Mouse (Mus musculus) kidney, postnatal 0 days (tissue): ENCODE results near the gene Bcl7c. TPM values are rescaled to one million over a fixed set of nuclear protein-coding genes. Genes with fewer than 3 reads are reported as not detected.
A peak's percentile ranks its signal among the peaks of the same experiment; 100 is the strongest.

Experiments used
- ATAC-seq: fragments of 200-750 bp; cut with Nextera tagmentation; replicated peaks from 2 replicates; pipeline ENCODE4 v1.8.0; 2017; ENCODE audit warnings: low read depth, moderate number of reproducible peaks, moderate TSS enrichment, moderate library complexity; ENCODE audit not compliant: low FRiP score
- DNase-seq: peaks from one replicate; pipeline ENCODE4 v3.0.0-alpha.2; 2016; ENCODE audit warnings: low spot score
- H3K27ac ChIP-seq: fragments of 300-500 bp; sonication (generic); 2 replicates; pipeline ENCODE4 v1.5.1; 2014; ENCODE audit warnings: mild to moderate bottlenecking
- H3K27me3 ChIP-seq: fragments of 300-500 bp; sonication (generic); 2 replicates; pipeline ENCODE4 v1.6.1; 2014; ENCODE audit warnings: low read length, mixed read lengths; ENCODE audit not compliant: insufficient read depth
- H3K36me3 ChIP-seq: fragments of 300-500 bp; sonication (generic); 2 replicates; pipeline ENCODE4 v1.6.1; 2014; ENCODE audit warnings: low read length, mixed read lengths; ENCODE audit not compliant: insufficient read depth
- H3K4me1 ChIP-seq: fragments of 300-500 bp; sonication (generic); replicated peaks from 2 replicates; pipeline ENCODE4 v1.6.1; 2014; ENCODE audit warnings: antibody characterized with exemption, low read length, mixed read lengths; ENCODE audit not compliant: insufficient read depth
- H3K4me2 ChIP-seq: fragments of 300-500 bp; sonication (generic); 2 replicates; pipeline ENCODE4 v1.6.1; 2014; ENCODE audit warnings: mild to moderate bottlenecking, low read length, moderate library complexity, mixed read lengths
- H3K4me3 ChIP-seq: fragments of 300-500 bp; sonication (generic); replicated peaks from 2 replicates; pipeline ENCODE4 v1.5.1; 2014; ENCODE audit warnings: low read depth, low read length
- H3K9ac ChIP-seq: fragments of 300-500 bp; sonication (generic); 2 replicates; pipeline ENCODE4 v1.6.1; 2014; ENCODE audit warnings: low read depth, low read length
- H3K9me3 ChIP-seq: fragments of 300-500 bp; sonication (generic); replicated peaks from 2 replicates; pipeline ENCODE4 v1.6.1; 2016; ENCODE audit warnings: low read length, inconsistent platforms, mixed read lengths
- CTCF ChIP-seq: IDR thresholded peaks from 2 replicates; pipeline ENCODE4 v1.5.1; 2016; ENCODE audit warnings: antibody characterized with exemption, low read depth, mild to moderate bottlenecking, moderate library complexity
- WGBS: fragments of 180-500 bp; shearing (Covaris S2); extraction: QIAGEN DNeasy Blood & Tissue Kit; methylation state at CpG from one replicate; pipeline ENCODE4 v1.1.7; 2014; 5-methylcytosine and 5-hydroxymethylcytosine counted together
- polyA plus RNA-seq: library from polyadenylated mRNA; unstranded; fragments of >200 nt; fragmentation: Nextera tagmentation; extraction: Ambion mirVana; gene quantifications from 2 replicates; pipeline ENCODE4 v1.2.1, GENCODE M21; 2015

Gene Bcl7c
- polyA plus RNA-seq, 1 experiment from 2014 or later, result 70.9 TPM

DNA sequence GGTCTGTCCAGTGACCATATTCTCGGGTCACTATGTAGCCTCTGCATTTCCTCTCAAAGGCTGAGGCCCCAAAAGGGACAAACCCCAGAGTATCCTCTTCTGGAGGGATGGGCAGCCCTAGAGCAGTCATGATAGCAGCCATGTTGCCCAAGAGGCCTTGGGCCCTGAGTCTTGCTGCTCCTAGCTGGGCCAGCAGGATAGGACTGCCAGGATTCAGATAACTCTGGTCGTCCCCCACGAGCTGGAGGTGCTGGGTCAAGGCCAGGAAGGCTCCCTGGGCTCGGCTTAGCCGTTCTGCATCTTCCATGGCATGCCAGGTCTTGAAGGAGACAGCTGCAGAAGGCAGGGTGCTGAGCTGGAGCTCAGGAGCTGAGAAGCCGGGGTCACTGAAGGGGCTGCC lies 10.5 kb upstream of the Bcl7c start:
- no peak overlapping the region for H3K27ac ChIP-seq
- no peak overlapping the region for H3K9ac ChIP-seq
- 0 out of 2 replicates have a peak, but pooled peaks cover 6% of the 10 kb centered on the region for H3K4me1 ChIP-seq
- H3K9me3 ChIP-seq, result no peaks in the 10 kb centered on the region
- 89% methylated on average over 6 of the region's 6 CpGs for WGBS
- no peak for TF ChIP-seq CTCF
- H3K4me3 ChIP-seq, result no peak overlapping the region
- DNase-seq, result no peak
- H3K4me2 ChIP-seq, result no peak overlapping the region
- H3K27me3 ChIP-seq, result no peaks in the 10 kb centered on the region
- H3K36me3 ChIP-seq, result no peaks in the 10 kb centered on the region
- no peak for ATAC-seq

DNA sequence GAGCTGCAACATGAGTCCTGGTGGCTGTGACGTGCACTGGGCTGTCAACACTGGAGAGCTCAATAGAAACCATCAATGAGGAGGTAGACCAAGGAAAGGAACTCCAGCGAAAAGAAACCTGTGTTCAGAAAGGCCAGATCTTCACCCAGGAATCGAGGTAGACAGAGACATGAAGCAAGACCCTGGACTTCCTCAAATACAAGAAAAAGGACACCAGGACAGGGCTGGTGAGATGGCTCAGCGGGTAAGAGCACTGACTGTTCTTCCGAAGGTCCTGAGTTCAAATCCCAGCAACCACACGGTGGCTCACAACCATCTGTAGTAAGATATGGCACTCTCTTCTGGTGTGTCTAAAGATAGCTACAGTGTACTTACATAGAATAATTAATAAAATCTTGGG lies 9.6 kb upstream of the Bcl7c start:
- H3K27me3 ChIP-seq, result no peaks in the 10 kb centered on the region
- no peaks in the 10 kb centered on the region for H3K9me3 ChIP-seq
- no peak overlapping the region for H3K9ac ChIP-seq
- H3K36me3 ChIP-seq, result no peaks in the 10 kb centered on the region
- ATAC-seq, result no peak
- no peak for DNase-seq
- H3K4me3 ChIP-seq, result no peak overlapping the region
- H3K4me2 ChIP-seq, result no peak overlapping the region
- no peak for TF ChIP-seq CTCF
- H3K4me1 ChIP-seq, result 0 out of 2 replicates have a peak, but pooled peaks cover 6% of the 10 kb centered on the region
- 89% methylated on average over 6 of the region's 6 CpGs for WGBS
- H3K27ac ChIP-seq, result no peak overlapping the region

GRCm38 (mm10) chr7:127716992-127717391 lies 8.3 kb upstream of the Bcl7c start:
- TF ChIP-seq CTCF, result peak; percentile 68
- H3K9ac ChIP-seq, result peak overlapping the region; percentile 49
- no peak overlapping the region for H3K27ac ChIP-seq
- WGBS, result under 1% methylated on average over 41 of the region's 41 CpGs
- no peaks in the 10 kb centered on the region for H3K36me3 ChIP-seq
- H3K4me2 ChIP-seq, result peak overlapping the region; percentile 48
- H3K27me3 ChIP-seq, result no peaks in the 10 kb centered on the region
- DNase-seq (peak; percentile 75), ATAC-seq (peak; percentile 60; the same call in 1 of the 2 replicates)
- no peaks in the 10 kb centered on the region for H3K9me3 ChIP-seq
- H3K4me3 ChIP-seq, result peak overlapping the region; percentile 19
- peaks cover 7% of the 10 kb centered on the region for H3K4me1 ChIP-seq

DNA sequence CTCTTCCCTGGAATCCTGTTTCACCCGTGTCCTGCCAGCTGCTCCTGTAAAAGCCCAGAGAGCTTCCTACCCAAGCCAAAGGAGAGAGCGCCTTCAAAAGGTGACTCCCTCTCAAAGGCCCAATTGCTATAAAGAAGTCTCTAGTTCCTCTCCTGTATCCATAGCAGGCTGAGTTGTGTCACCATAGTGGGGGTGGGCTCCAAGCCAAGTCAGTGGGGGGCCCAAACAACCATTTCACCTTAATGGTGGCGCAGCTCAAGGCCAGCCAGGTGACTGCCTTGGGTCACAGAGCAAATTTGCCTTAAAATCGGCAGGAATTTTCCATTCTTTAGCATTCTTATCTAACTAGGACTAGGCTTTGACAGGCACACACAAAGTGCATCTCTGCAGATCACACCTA lies 6.1 kb upstream of the Bcl7c start:
- WGBS, result 80% methylated on average over 4 of the region's 4 CpGs
- H3K4me1 ChIP-seq, result peaks cover 13% of the 10 kb centered on the region
- no peak overlapping the region for H3K4me3 ChIP-seq
- no peak for DNase-seq
- TF ChIP-seq CTCF, result no peak
- H3K27me3 ChIP-seq, result no peaks in the 10 kb centered on the region
- no peak for ATAC-seq
- no peak overlapping the region for H3K4me2 ChIP-seq
- no peaks in the 10 kb centered on the region for H3K36me3 ChIP-seq
- H3K27ac ChIP-seq, result no peak overlapping the region
- H3K9ac ChIP-seq, result no peak overlapping the region
- no peaks in the 10 kb centered on the region for H3K9me3 ChIP-seq

DNA sequence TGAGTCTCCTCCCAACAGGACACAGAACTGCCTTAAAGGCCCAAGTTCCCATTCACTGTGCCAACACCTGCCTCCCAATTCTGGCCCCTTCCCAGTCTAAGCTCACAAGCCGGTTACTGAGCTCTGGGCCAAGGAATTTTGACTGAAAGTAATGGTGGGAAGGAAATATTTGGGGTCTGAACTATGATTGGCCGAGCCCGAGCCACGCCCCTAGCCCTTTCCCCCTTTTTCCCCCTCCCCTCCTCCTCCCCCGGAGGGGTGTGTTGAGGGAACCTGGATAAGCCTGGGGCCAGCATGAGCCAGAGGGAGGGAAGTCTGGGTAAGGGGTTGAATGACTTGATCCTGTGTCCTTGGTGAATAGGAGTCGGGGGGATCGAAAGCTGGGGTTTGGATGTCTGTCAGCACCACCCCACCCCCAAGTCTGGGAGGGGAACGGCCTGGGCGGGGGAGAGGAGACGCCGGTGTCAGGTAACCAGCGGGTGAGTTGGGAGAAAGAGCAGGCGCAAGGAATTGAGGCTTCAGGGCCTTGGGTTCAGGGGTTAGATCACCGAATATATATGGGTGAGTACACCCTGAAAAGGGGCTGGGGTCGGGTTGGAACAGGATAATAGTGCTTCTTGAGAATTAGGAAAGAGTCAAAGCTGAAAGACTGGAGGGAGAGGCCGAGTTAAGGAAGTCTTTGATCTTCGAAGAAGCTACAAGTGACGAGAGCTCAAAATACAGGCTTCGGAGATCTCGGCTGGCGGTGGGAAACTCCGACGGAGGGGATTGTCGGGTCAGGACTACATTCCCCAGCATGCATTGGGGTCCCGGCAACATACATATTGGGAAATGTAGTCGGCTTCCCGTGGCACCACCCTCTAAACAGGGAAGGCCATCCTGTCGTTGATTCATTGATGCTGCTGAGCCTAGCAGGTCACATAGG lies 4.0 kb upstream of the Bcl7c start, which contains the start of gene Ctf1:
Gene Ctf1 (plus strand): TSS at position 276 of the 925 bp plus-strand sequence.
- H3K9me3 ChIP-seq, result no peaks in the 10 kb centered on the region
- WGBS, result 2% methylated on average over 28 of the region's 28 CpGs
- H3K27me3 ChIP-seq, result no peaks in the 10 kb centered on the region
- TF ChIP-seq CTCF, result no peak
- peak within 1 kb of the TSS; percentile 42 for H3K9ac ChIP-seq
- peak within 1 kb of the TSS; percentile 88 for H3K27ac ChIP-seq
- peak; percentile 94 for DNase-seq
- H3K4me1 ChIP-seq, result peaks cover 15% of the 10 kb centered on the region
- H3K4me2 ChIP-seq, result peak within 1 kb of the TSS; percentile 55
- peak; percentile 19 for ATAC-seq
- H3K4me3 ChIP-seq, result peak within 1 kb of the TSS; percentile 29
- no peaks in the 10 kb centered on the region for H3K36me3 ChIP-seq

GRCm38 (mm10) chr7:127711456-127711855 lies 2.7 kb upstream of the Bcl7c start:
- Histone ChIP-seq H3K4me1 (peaks cover 16% of the 10 kb centered on the region), H3K27ac (peak overlapping the region; percentile 88), H3K9ac (no peak overlapping the region), H3K9me3 (no peaks in the 10 kb centered on the region), H3K4me3 (no peak overlapping the region), H3K36me3 (0 out of 2 replicates have a peak, but pooled peaks cover under 1% of the 10 kb centered on the region), H3K4me2 (no peak overlapping the region), H3K27me3 (no peaks in the 10 kb centered on the region)
- WGBS, result 58% methylated on average over 3 of the region's 3 CpGs
- no peak for ATAC-seq
- no peak for DNase-seq
- TF ChIP-seq CTCF, result no peak
